In genomic region chr9:83199176-83199575, GRCm38 (mm10) we compare ENCODE assay signal across 23 mouse cellular contexts. TPM values are rescaled to one million over a fixed set of nuclear protein-coding genes. Genes with fewer than 3 reads are reported as not detected.
DNase-seq lines count a peak whose midpoint lies in the region; TF ChIP-seq lines count a peak whose summit lies in the region.
"Had no signal": no experiment of that assay in that cellular context is flagged by ENCODE, and none has a peak within 500 bp of the region (broad histone marks: within the 10 kb centered on the region; RNA-seq: fewer than 3 reads in every experiment).

No protein-coding gene starts in this region.

- H3K4me3 ChIP-seq in layer of hippocampus, adult 2 months: no peak overlapping the region
- H3K4me3 ChIP-seq: embryonic facial prominence, embryonic 12.5 days; embryonic facial prominence, embryonic 15.5 days; gastrocnemius, adult 2 months; heart, embryonic 12.5 days; heart, embryonic 15.5 days; hindbrain, embryonic 10.5 days; hindbrain, embryonic 13.5 days; intestine, embryonic 15.5 days had no signal

- TF ChIP-seq CTCF in layer of hippocampus, adult 2 months (conservative IDR thresholded peaks at IDR 0.05): no peak

- H3K27ac ChIP-seq in layer of hippocampus, adult 2 months: peak overlapping the region; percentile 74
- H3K27ac ChIP-seq: embryonic facial prominence, embryonic 12.5 days; embryonic facial prominence, embryonic 15.5 days; gastrocnemius, adult 2 months; heart, embryonic 15.5 days; hindbrain, embryonic 10.5 days; hindbrain, embryonic 13.5 days; intestine, embryonic 15.5 days had no signal

- peak; percentile 57 to 86 for DNase-seq in adrenal gland, adult (ENCODE audit: inconsistent age in 2 of 2, low spot score in 1 of 2)
- no peak for DNase-seq in adrenal gland, postnatal 25 days
- no peak for DNase-seq in layer of hippocampus, adult 2 months (ENCODE audit: low spot score in 2 of 2)
- DNase-seq in layer of hippocampus, adult 9-10 months (ENCODE audit: low spot score): no peak
- peak; percentile 44 for DNase-seq in adrenal gland, postnatal 14 days
- no peak for DNase-seq in cerebellum, adult 18-20 months
- DNase-seq: cerebellum, adult 2 months; cerebellum, adult 9-11 months; cerebellum, postnatal 25 days; forebrain, postnatal 0 days; gastrocnemius, adult 2 months; gastrocnemius, postnatal 25 days; heart, adult 18-20 months; heart, postnatal 10 days; heart, postnatal 36 days; kidney, adult 11 months had no signal

RNA-seq across cellular contexts. Expression of gene Hmgn3, which starts 52.7 kb away (rescaled TPM):
- 115 and 146 TPM in 2 replicates for total RNA-seq in adrenal gland, postnatal 25 days (2021)
- total RNA-seq in layer of hippocampus, adult 2 months (2021): 10 to 100 TPM; 86.8 to 89.5 TPM
- total RNA-seq in adrenal gland, postnatal 14 days (2021): 102 and 131 TPM in 2 replicates

Comparison
In these comparisons a context has a peak if more than half of its experiments do, and no peak if none do; other contexts are left out.
1. DNase-seq: peak in adrenal gland, adult (2 of 2) and adrenal gland, postnatal 14 days (single experiment); none in adrenal gland, postnatal 25 days (single experiment), layer of hippocampus, adult 2 months (0 of 2), layer of hippocampus, adult 9-10 months (single experiment) and cerebellum, adult 18-20 months (0 of 2).